Comparison of ENCODE assay signal across 20 mouse cellular contexts in genomic region chr5:113570056-113570717, GRCm38 (mm10).
A peak's percentile ranks its signal among the peaks of the same experiment; 100 is the strongest.
DNase-seq lines count a peak whose midpoint lies in the region; ATAC-seq and TF ChIP-seq lines count a peak whose summit lies in the region.
"Had no signal": no experiment of that assay in that cellular context is flagged by ENCODE, and none has a peak within 500 bp of the region (broad histone marks: within the 10 kb centered on the region; RNA-seq: fewer than 3 reads in every experiment).

No protein-coding gene starts in this region.

- no peaks in the 10 kb centered on the region for H3K9me3 ChIP-seq in hindbrain, postnatal 0 days (ENCODE audit: low read length)
- H3K9me3 ChIP-seq in hindbrain, embryonic 14.5 days (ENCODE audit: control insufficient read depth, low read length): no peaks in the 10 kb centered on the region
- H3K9me3 ChIP-seq in E14TG2a.4 (ENCODE audit: low read length): no peaks in the 10 kb centered on the region
- H3K9me3 ChIP-seq in embryonic facial prominence, embryonic 14.5 days (ENCODE audit: control insufficient read depth, low read length): no peaks in the 10 kb centered on the region
- H3K9me3 ChIP-seq: heart, embryonic 13.5 days had no signal

- whole genome bisulfite sequencing in hindbrain, postnatal 0 days: 60% methylated on average over 7 of the region's 7 CpGs
- 59% methylated on average over 7 of the region's 7 CpGs for WGBS in hindbrain, embryonic 14.5 days
- 26% methylated on average over 7 of the region's 7 CpGs for WGBS in embryonic facial prominence, embryonic 14.5 days

- ATAC-seq in hindbrain, postnatal 0 days: peak; percentile 17; the same call in 1 of the 2 replicates
- ATAC-seq in hindbrain, embryonic 14.5 days (ENCODE audit: low FRiP score): no peak
- no peak for ATAC-seq in embryonic facial prominence, embryonic 14.5 days (ENCODE audit: low read depth)
- ATAC-seq: forebrain, embryonic 13.5 days had no signal

- no peak overlapping the region for H3K4me3 ChIP-seq in hindbrain, postnatal 0 days (ENCODE audit: low read length)
- H3K4me3 ChIP-seq in hindbrain, embryonic 14.5 days (replicated peaks; ENCODE audit: low read length): no peak overlapping the region
- peak overlapping the region; percentile 35; the same call in 1 of the 2 replicates for H3K4me3 ChIP-seq in E14TG2a.4 (replicated peaks; ENCODE audit: low read length)
- H3K4me3 ChIP-seq in embryonic facial prominence, embryonic 14.5 days (ENCODE audit: low read depth, low read length): no peak overlapping the region
- H3K4me3 ChIP-seq: forebrain, embryonic 13.5 days; heart, embryonic 13.5 days had no signal

- no peak overlapping the region for H3K27ac ChIP-seq in hindbrain, postnatal 0 days
- no peak overlapping the region for H3K27ac ChIP-seq in hindbrain, embryonic 14.5 days
- no peak overlapping the region for H3K27ac ChIP-seq in embryonic facial prominence, embryonic 14.5 days (replicated peaks; ENCODE audit: low read depth, low read length)
- H3K27ac ChIP-seq: forebrain, embryonic 13.5 days; heart, embryonic 13.5 days; macrophage; stomach, postnatal 0 days had no signal

- no peaks in the 10 kb centered on the region for H3K4me1 ChIP-seq in hindbrain, postnatal 0 days (ENCODE audit: insufficient read depth, low read length)
- H3K4me1 ChIP-seq in hindbrain, embryonic 14.5 days (replicated peaks; ENCODE audit: control insufficient read depth, insufficient read depth, low read length): no peaks in the 10 kb centered on the region
- peaks cover 69% of the 10 kb centered on the region for H3K4me1 ChIP-seq in E14TG2a.4 (replicated peaks; ENCODE audit: low read depth, low read length)
- H3K4me1 ChIP-seq in embryonic facial prominence, embryonic 14.5 days (ENCODE audit: control insufficient read depth, insufficient read depth, low read length): no peaks in the 10 kb centered on the region
- H3K4me1 ChIP-seq: forebrain, embryonic 13.5 days; heart, embryonic 13.5 days had no signal

- TF ChIP-seq CTCF in hindbrain, postnatal 0 days (IDR thresholded peaks at IDR 0.05; ENCODE audit: low read depth): no peak
- no peak for TF ChIP-seq CTCF in E14TG2a.4 (conservative IDR thresholded peaks at IDR 0.05; ENCODE audit: low read length)

- DNase-seq in hindbrain, postnatal 0 days (ENCODE audit: low spot score): no peak
- no peak for DNase-seq in hindbrain, embryonic 14.5 days (ENCODE audit: low spot score)
- peak; percentile 92 for DNase-seq in R1 (ENCODE audit: low read depth, low spot score)
- DNase-seq in embryonic facial prominence, embryonic 14.5 days (ENCODE audit: low spot score): peak; percentile 73
- DNase-seq in right cerebral cortex, postnatal 36 days (ENCODE audit: low spot score in 2 of 2): no peak
- no peak for DNase-seq in retina, postnatal 1 day
- DNase-seq in frontal cortex, postnatal 36 days (ENCODE audit: low spot score in 2 of 2): no peak
- DNase-seq: cerebellum, adult 9-10 months; heart, postnatal 36 days; kidney, adult 18-20 months; kidney, postnatal 10 days; lung, adult 18-20 months; thymus, postnatal 14 days had no signal

- no peak overlapping the region for H3K4me2 ChIP-seq in hindbrain, postnatal 0 days (ENCODE audit: low read depth, low read length)
- no peak overlapping the region for H3K4me2 ChIP-seq in hindbrain, embryonic 14.5 days (replicated peaks)
- no peak overlapping the region for H3K4me2 ChIP-seq in embryonic facial prominence, embryonic 14.5 days (ENCODE audit: low read depth, low read length)
- H3K4me2 ChIP-seq: forebrain, embryonic 13.5 days; heart, embryonic 13.5 days; midbrain, embryonic 11.5 days had no signal

- no peak overlapping the region for H3K9ac ChIP-seq in hindbrain, postnatal 0 days (replicated peaks; ENCODE audit: low read length)
- no peak overlapping the region for H3K9ac ChIP-seq in hindbrain, embryonic 14.5 days
- no peak overlapping the region for H3K9ac ChIP-seq in embryonic facial prominence, embryonic 14.5 days (ENCODE audit: low read depth, low read length)
- H3K9ac ChIP-seq: forebrain, embryonic 13.5 days; heart, embryonic 13.5 days had no signal

- no peaks in the 10 kb centered on the region for H3K36me3 ChIP-seq in hindbrain, postnatal 0 days (ENCODE audit: insufficient read depth, low read length)
- H3K36me3 ChIP-seq in hindbrain, embryonic 14.5 days (replicated peaks; ENCODE audit: control insufficient read depth, insufficient read depth): no peaks in the 10 kb centered on the region
- peaks cover 28% of the 10 kb centered on the region for H3K36me3 ChIP-seq in E14TG2a.4 (ENCODE audit: insufficient read depth, low read length)
- no peaks in the 10 kb centered on the region for H3K36me3 ChIP-seq in embryonic facial prominence, embryonic 14.5 days (ENCODE audit: control insufficient read depth, insufficient read depth, low read length)
- H3K36me3 ChIP-seq: G1E; heart, embryonic 13.5 days had no signal

- H3K27me3 ChIP-seq in hindbrain, postnatal 0 days (ENCODE audit: insufficient read depth, low read length): no peaks in the 10 kb centered on the region
- H3K27me3 ChIP-seq in hindbrain, embryonic 14.5 days (ENCODE audit: control insufficient read depth, insufficient read depth, low read length): no peaks in the 10 kb centered on the region
- H3K27me3 ChIP-seq in E14TG2a.4 (ENCODE audit: insufficient read depth, low read length): no peaks in the 10 kb centered on the region; the same call in 1 of the 2 replicates
- no peaks in the 10 kb centered on the region for H3K27me3 ChIP-seq in embryonic facial prominence, embryonic 14.5 days (replicated peaks; ENCODE audit: control insufficient read depth, insufficient read depth, low read length)
- H3K27me3 ChIP-seq: forebrain, embryonic 13.5 days had no signal

Comparison
In these comparisons a context has a peak if more than half of its experiments do, and no peak if none do; other contexts are left out.
1. DNase-seq: peak in R1 (single experiment) and embryonic facial prominence, embryonic 14.5 days (single experiment); none in hindbrain, postnatal 0 days (single experiment), hindbrain, embryonic 14.5 days (single experiment), right cerebral cortex, postnatal 36 days (0 of 2), retina, postnatal 1 day (single experiment) and frontal cortex, postnatal 36 days (0 of 2).